Mouse (Mus musculus): ENCODE results near the gene Gm20388. TPM values are rescaled to one million over a fixed set of nuclear protein-coding genes. Genes with fewer than 3 reads are reported as not detected.

The Gm20388 gene
- polyA plus RNA-seq, 1 experiment from 2014 or later = 1.4 TPM

- 81% methylated on average over 6 of the region's 6 CpGs for WGBS (ENCODE audit: insufficient replicate concordance)
Observed at GRCm38 (mm10) chr8:122338852-122339251, 2428.2 kb downstream of the Gm20388 start.

GRCm38 (mm10) chr8:122340761-122341160 lies 2430.1 kb downstream of the Gm20388 start:
- Histone ChIP-seq H3K4me3 (ENCODE audit: low read depth, low read length) (no peak overlapping the region), H3K4me1 (ENCODE audit: control insufficient read depth, low read depth, low read length) (peaks cover 38% of the 10 kb centered on the region), H3K9me3 (replicated peaks; ENCODE audit: control insufficient read depth, low read length) (peaks cover 13% of the 10 kb centered on the region), H3K27me3 (ENCODE audit: control insufficient read depth, insufficient read depth, low read depth, low read length) (no peaks in the 10 kb centered on the region; the same call in none of the 2 replicates), H3K4me2 (ENCODE audit: low read depth, low read length) (no peak overlapping the region), H3K27ac (ENCODE audit: low read length) (no peak overlapping the region), H3K36me3 (ENCODE audit: control insufficient read depth, insufficient read depth) (peaks cover 30% of the 10 kb centered on the region), H3K9ac (ENCODE audit: low read depth, low read length) (no peak overlapping the region)
- WGBS (ENCODE audit: insufficient replicate concordance) = 82% methylated on average over 3 of the region's 3 CpGs
- no peak for ATAC-seq (ENCODE audit: low read depth)

More at GRCm38 (mm10) chr8:122338852-122339251, 2428.2 kb downstream of the Gm20388 start:
- no peak overlapping the region for H3K9ac ChIP-seq (ENCODE audit: low read depth, low read length)
- ATAC-seq (ENCODE audit: low read depth) = no peak
- H3K4me2 ChIP-seq (ENCODE audit: low read depth, low read length) = no peak overlapping the region
- H3K36me3 ChIP-seq (ENCODE audit: control insufficient read depth, insufficient read depth) = peaks cover 49% of the 10 kb centered on the region
- no peak overlapping the region for H3K4me3 ChIP-seq (ENCODE audit: low read depth, low read length)
- no peak overlapping the region for H3K27ac ChIP-seq (ENCODE audit: low read length)
- no peaks in the 10 kb centered on the region; the same call in none of the 2 replicates for H3K27me3 ChIP-seq (ENCODE audit: control insufficient read depth, insufficient read depth, low read depth, low read length)
- H3K9me3 ChIP-seq (replicated peaks; ENCODE audit: control insufficient read depth, low read length) = peaks cover 30% of the 10 kb centered on the region
- H3K4me1 ChIP-seq (ENCODE audit: control insufficient read depth, low read depth, low read length) = peaks cover 20% of the 10 kb centered on the region

GRCm38 (mm10) chr8:122341790-122342189 lies 2431.1 kb downstream of the Gm20388 start:
- Histone ChIP-seq H3K9me3 (replicated peaks; ENCODE audit: control insufficient read depth, low read length) (peaks cover 3% of the 10 kb centered on the region), H3K36me3 (ENCODE audit: control insufficient read depth, insufficient read depth) (peaks cover 20% of the 10 kb centered on the region), H3K4me2 (ENCODE audit: low read depth, low read length) (no peak overlapping the region), H3K27ac (ENCODE audit: low read length) (no peak overlapping the region), H3K27me3 (ENCODE audit: control insufficient read depth, insufficient read depth, low read depth, low read length) (no peaks in the 10 kb centered on the region; the same call in none of the 2 replicates), H3K9ac (ENCODE audit: low read depth, low read length) (no peak overlapping the region), H3K4me3 (ENCODE audit: low read depth, low read length) (no peak overlapping the region), H3K4me1 (ENCODE audit: control insufficient read depth, low read depth, low read length) (peaks cover 38% of the 10 kb centered on the region)
- WGBS (ENCODE audit: insufficient replicate concordance) = 55% methylated on average over 6 of the region's 6 CpGs
- no peak for ATAC-seq (ENCODE audit: low read depth)

- no peak for ATAC-seq (ENCODE audit: low read depth)
- H3K4me2 ChIP-seq (ENCODE audit: low read depth, low read length) = peak overlapping the region; percentile 58
- H3K27ac ChIP-seq (ENCODE audit: low read length) = no peak overlapping the region
- no peak overlapping the region for H3K9ac ChIP-seq (ENCODE audit: low read depth, low read length)
- no peak overlapping the region for H3K4me3 ChIP-seq (ENCODE audit: low read depth, low read length)
- 37% methylated on average over 5 of the region's 5 CpGs for WGBS (ENCODE audit: insufficient replicate concordance)
- H3K27me3 ChIP-seq (ENCODE audit: control insufficient read depth, insufficient read depth, low read depth, low read length) = no peaks in the 10 kb centered on the region; the same call in none of the 2 replicates
- no peaks in the 10 kb centered on the region for H3K9me3 ChIP-seq (replicated peaks; ENCODE audit: control insufficient read depth, low read length)
- H3K4me1 ChIP-seq (ENCODE audit: control insufficient read depth, low read depth, low read length) = peaks cover 38% of the 10 kb centered on the region
- peaks cover 14% of the 10 kb centered on the region for H3K36me3 ChIP-seq (ENCODE audit: control insufficient read depth, insufficient read depth)
Observed at GRCm38 (mm10) chr8:122342362-122342761, 2431.7 kb downstream of the Gm20388 start.

GRCm38 (mm10) chr8:122342806-122343209 lies 2432.2 kb downstream of the Gm20388 start:
- ATAC-seq (ENCODE audit: low read depth) = peak; percentile 26; the same call in 1 of the 2 replicates
- WGBS (ENCODE audit: insufficient replicate concordance) = 2% methylated on average over 9 of the region's 9 CpGs
- Histone ChIP-seq H3K4me1 (ENCODE audit: control insufficient read depth, low read depth, low read length) (peaks cover 38% of the 10 kb centered on the region), H3K36me3 (ENCODE audit: control insufficient read depth, insufficient read depth) (peaks cover 10% of the 10 kb centered on the region), H3K4me2 (ENCODE audit: low read depth, low read length) (peak overlapping the region; percentile 58), H3K9me3 (replicated peaks; ENCODE audit: control insufficient read depth, low read length) (no peaks in the 10 kb centered on the region), H3K4me3 (ENCODE audit: low read depth, low read length) (peak overlapping the region; percentile 28; the same call in 1 of the 2 replicates), H3K27ac (ENCODE audit: low read length) (no peak overlapping the region), H3K9ac (ENCODE audit: low read depth, low read length) (peak overlapping the region; percentile 35; the same call in 1 of the 2 replicates), H3K27me3 (ENCODE audit: control insufficient read depth, insufficient read depth, low read depth, low read length) (no peaks in the 10 kb centered on the region; the same call in none of the 2 replicates)

- no peak for ATAC-seq (ENCODE audit: low read depth)
- 4% methylated on average over 11 of the region's 11 CpGs for WGBS (ENCODE audit: insufficient replicate concordance)
- peak overlapping the region; percentile 28 for H3K4me3 ChIP-seq (ENCODE audit: low read depth, low read length)
- peak overlapping the region; percentile 35; the same call in 1 of the 2 replicates for H3K9ac ChIP-seq (ENCODE audit: low read depth, low read length)
- H3K36me3 ChIP-seq (ENCODE audit: control insufficient read depth, insufficient read depth) = peaks cover 4% of the 10 kb centered on the region; the same call in 1 of the 2 replicates
- no peaks in the 10 kb centered on the region; the same call in none of the 2 replicates for H3K27me3 ChIP-seq (ENCODE audit: control insufficient read depth, insufficient read depth, low read depth, low read length)
- no peak overlapping the region for H3K27ac ChIP-seq (ENCODE audit: low read length)
- H3K9me3 ChIP-seq (replicated peaks; ENCODE audit: control insufficient read depth, low read length) = no peaks in the 10 kb centered on the region
- peak overlapping the region; percentile 58 for H3K4me2 ChIP-seq (ENCODE audit: low read depth, low read length)
- peaks cover 38% of the 10 kb centered on the region for H3K4me1 ChIP-seq (ENCODE audit: control insufficient read depth, low read depth, low read length)
Observed at GRCm38 (mm10) chr8:122343341-122343740, 2432.7 kb downstream of the Gm20388 start.

GRCm38 (mm10) chr8:122343758-122344157 lies 2433.1 kb downstream of the Gm20388 start:
- peaks cover 41% of the 10 kb centered on the region for H3K4me1 ChIP-seq (ENCODE audit: control insufficient read depth, low read depth, low read length)
- H3K36me3 ChIP-seq (ENCODE audit: control insufficient read depth, insufficient read depth) = 0 out of 2 replicates have a peak, but pooled peaks cover 4% of the 10 kb centered on the region
- no peak overlapping the region for H3K27ac ChIP-seq (ENCODE audit: low read length)
- no peaks in the 10 kb centered on the region; the same call in none of the 2 replicates for H3K27me3 ChIP-seq (ENCODE audit: control insufficient read depth, insufficient read depth, low read depth, low read length)
- H3K9me3 ChIP-seq (replicated peaks; ENCODE audit: control insufficient read depth, low read length) = no peaks in the 10 kb centered on the region
- peak; percentile 42; the same call in 1 of the 2 replicates for ATAC-seq (ENCODE audit: low read depth)
- H3K4me2 ChIP-seq (ENCODE audit: low read depth, low read length) = peak overlapping the region; percentile 58
- 1% methylated on average over 14 of the region's 14 CpGs for WGBS (ENCODE audit: insufficient replicate concordance)
- 0 out of 2 replicates have a peak overlapping the region, but pooled peaks have one; percentile 26 for H3K9ac ChIP-seq (ENCODE audit: low read depth, low read length)
- H3K4me3 ChIP-seq (ENCODE audit: low read depth, low read length) = peak overlapping the region; percentile 28

GRCm38 (mm10) chr8:122344219-122344618 lies 2433.6 kb downstream of the Gm20388 start:
- Histone ChIP-seq H3K4me1 (ENCODE audit: control insufficient read depth, low read depth, low read length) (peaks cover 46% of the 10 kb centered on the region), H3K9ac (ENCODE audit: low read depth, low read length) (peak overlapping the region; percentile 38; the same call in 1 of the 2 replicates)
- peak; percentile 65 for ATAC-seq (ENCODE audit: low read depth)

More at GRCm38 (mm10) chr8:122344219-122344618, 2433.6 kb downstream of the Gm20388 start:
- Histone ChIP-seq H3K27ac (ENCODE audit: low read length) (no peak overlapping the region), H3K27me3 (ENCODE audit: control insufficient read depth, insufficient read depth, low read depth, low read length) (no peaks in the 10 kb centered on the region; the same call in none of the 2 replicates), H3K4me3 (ENCODE audit: low read depth, low read length) (no peak overlapping the region), H3K9me3 (replicated peaks; ENCODE audit: control insufficient read depth, low read length) (no peaks in the 10 kb centered on the region), H3K36me3 (ENCODE audit: control insufficient read depth, insufficient read depth) (0 out of 2 replicates have a peak, but pooled peaks cover 3% of the 10 kb centered on the region), H3K4me2 (ENCODE audit: low read depth, low read length) (peak overlapping the region; percentile 58)
- 6% methylated on average over 3 of the region's 5 CpGs for WGBS (ENCODE audit: insufficient replicate concordance)

Measured in liver, embryonic 16.5 days (tissue).